Mouse (Mus musculus): ENCODE measurements at regions not wholly inside any gene's neighbourhood (a gene's known extent, or its start where the extent isn't known, plus 50 kb on each side); places are given as distances from the start of the nearest gene placed in this dataset.

DNA sequence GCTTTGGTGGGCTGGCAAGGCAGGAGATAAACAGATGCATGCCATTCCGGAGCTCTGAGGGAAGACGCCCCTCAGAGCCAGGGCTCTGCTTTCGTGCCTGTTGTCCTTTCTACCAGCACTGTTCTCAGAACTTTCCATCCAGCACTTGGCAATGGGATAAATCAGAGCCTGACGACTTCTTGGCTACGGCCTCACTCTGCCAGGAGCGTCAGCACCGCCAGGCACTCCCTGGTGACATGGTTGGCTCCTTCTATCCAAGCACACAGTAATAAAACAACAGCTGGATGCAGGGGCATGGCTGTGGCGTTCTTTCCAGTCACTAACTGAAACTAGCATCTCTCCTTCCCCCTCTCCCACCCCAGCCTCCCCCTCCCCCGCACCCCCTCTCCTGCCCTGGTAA is 215.4 kb downstream of the Ly86 start:
- intact Hi-C loops (cut with DNase I) = loop anchor here (5.0 kb wide), 1 partner anchor 117 kb away; no protein-coding TSS in a partner anchor
- DNase-seq = peak; percentile 29 to 34

DNA sequence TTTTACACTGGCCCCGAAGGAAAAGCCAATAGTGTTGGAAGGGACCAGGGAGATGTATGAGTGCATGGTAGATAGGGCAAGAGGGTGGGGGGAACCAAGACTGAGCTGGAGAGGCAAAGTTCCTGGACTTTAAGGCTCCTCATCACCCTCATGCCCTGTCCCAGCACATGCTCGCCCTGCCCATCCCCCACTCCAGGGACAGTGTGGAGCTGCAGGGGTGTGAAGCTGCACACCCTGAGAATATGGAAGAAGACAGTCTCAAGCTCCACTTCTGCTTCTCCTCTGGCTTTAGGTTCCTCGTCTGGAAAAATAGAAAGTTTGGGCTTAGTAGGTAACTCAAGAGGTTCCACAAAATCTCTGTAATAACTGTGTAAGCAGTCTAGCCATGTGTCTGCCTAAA is 215.8 kb downstream of the Ly86 start:
- no peak for DNase-seq
- intact Hi-C loops (cut with DNase I) = loop anchor here (5.0 kb wide), 1 partner anchor 117 kb away; no protein-coding TSS in a partner anchor

DNA sequence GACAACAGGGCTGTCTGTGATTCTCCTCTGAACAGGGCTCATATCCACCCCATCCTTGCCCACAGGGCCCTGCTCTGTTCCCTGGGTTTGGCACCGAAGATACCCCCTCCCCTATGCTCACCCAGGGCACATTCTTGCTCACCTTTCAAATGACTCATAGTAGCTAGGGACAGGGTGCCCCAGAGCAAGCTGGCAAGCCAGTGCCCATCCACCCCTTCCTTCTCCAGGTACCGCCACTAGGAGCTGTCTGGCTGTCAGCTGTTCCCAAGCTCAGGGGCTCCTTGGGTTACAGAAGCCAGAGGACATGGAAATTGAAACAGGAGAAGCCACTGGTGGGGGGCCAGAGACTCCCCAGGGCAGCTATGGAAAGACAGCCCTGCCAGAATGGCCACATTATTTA is 216.4 kb downstream of the Ly86 start:
- peak in 1 of 2 experiments; percentile 48 for DNase-seq
- intact Hi-C loops (cut with DNase I) = loop anchor here (5.0 kb wide), 1 partner anchor 116 kb away; no protein-coding TSS in a partner anchor

DNA sequence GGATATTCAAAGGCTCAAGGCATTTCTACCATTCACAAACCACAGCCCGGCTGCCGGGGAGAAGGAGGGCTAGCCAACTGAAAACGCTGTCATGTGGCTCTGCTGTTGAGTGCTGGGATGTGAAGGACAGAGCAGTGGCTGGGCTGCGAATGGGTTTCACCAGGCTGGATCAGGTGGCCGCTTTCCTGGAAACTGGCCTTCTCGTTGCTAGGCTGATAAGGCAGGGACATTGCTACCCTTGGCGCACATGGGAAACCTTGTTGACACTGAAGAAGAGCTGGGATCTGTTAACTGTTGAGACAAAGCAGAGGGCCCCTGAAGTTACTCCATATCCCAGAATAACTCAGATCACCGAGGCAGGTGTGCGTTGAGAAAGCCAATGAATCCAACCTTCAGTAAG is 216.1 kb upstream of the Rreb1 start:
- intact Hi-C loops (cut with DNase I) = loop anchor here (5.0 kb wide), 1 partner anchor 115 kb away; no protein-coding TSS in a partner anchor
- DNase-seq = no peak

DNA sequence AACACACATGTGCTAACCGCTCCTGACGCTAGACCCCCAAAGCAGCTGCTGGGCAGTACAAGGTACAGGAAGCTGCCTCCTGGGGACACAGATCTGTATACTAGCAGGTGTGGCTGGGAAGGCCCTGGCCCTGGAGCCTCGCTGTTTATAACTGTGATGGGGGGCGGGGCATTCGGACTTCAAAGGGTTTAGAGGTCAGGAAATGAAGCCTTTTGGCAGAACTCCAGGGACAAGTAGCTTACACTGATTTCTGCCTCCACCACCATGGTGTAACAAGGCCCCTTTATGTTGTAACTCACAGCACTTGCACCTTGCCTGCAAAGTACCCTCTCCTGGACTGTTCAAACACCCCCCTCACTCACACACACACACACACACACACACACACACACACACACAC is 215.5 kb upstream of the Rreb1 start:
- DNase-seq = peak in 1 of 2 experiments; percentile 41
- intact Hi-C loops (cut with DNase I) = loop anchor here (5.0 kb wide), 1 partner anchor 115 kb away; no protein-coding TSS in a partner anchor

DNA sequence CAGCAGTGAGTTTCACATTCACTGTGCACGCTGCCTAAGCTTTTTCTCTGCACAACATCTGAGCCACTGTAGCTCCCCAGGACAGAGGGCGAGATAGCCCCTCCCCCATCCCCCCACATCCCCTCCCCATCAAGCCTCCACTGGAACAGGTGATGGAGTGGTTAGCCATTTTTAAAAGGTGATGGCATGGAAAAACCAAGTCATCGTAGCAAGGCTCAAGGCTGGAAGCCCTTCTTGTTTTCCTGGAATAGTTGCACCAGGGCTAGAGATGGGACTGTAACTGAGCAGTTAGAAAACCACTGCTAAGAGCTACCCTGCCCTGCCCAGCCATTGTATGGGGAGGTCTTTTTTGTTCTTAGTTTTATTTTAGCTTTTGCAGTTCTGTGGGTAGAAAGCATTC is 209.1 kb upstream of the Rreb1 start:
- intact Hi-C loops (cut with DNase I) = no loop called here

DNA sequence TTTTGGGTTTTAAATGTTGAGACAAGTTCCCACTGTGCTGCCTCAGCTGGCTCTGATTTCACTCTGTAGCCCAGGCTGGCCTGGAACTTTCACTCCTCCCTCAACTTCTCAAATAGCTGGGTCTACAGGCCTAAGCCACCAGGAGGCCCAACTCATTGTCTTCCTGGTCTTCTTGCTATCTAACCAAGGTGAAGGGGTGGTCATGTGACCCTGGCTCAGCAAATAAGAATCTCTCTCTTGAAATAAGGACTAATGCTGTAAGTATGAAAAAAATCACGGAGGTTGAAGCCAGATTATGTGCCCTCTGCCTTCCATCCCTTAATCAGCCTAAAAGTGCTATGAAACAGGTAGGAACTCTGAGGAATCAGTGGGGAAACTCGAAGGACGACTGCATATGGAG is 208.7 kb upstream of the Rreb1 start:
- intact Hi-C loops (cut with DNase I) = no loop called here

More for the DNA sequence above, 209.1 kb upstream of the Rreb1 start:
- DNase-seq = no peak

DNA sequence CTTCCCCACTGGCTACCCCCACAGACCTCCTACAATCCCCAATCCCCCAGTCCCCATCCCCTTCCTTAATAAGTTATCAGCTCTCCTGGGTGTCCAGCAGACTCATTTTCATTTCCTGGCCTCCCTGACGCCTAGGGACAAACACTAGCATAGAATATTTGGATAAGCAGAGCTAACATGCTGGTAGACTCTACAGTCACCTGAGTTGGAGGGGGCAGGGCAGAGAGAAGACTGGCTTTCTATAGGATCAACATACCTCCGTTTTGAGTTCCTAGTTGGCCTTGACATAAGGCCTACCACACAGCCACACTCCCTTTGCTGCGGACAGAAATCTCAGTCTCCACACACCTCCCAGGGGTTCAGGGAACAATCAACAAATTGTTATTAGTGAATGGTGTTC is 205.2 kb upstream of the Rreb1 start:
- DNase-seq = no peak
- intact Hi-C loops (cut with DNase I) = no loop called here

More for the DNA sequence above, 208.7 kb upstream of the Rreb1 start:
- DNase-seq = no peak

DNA sequence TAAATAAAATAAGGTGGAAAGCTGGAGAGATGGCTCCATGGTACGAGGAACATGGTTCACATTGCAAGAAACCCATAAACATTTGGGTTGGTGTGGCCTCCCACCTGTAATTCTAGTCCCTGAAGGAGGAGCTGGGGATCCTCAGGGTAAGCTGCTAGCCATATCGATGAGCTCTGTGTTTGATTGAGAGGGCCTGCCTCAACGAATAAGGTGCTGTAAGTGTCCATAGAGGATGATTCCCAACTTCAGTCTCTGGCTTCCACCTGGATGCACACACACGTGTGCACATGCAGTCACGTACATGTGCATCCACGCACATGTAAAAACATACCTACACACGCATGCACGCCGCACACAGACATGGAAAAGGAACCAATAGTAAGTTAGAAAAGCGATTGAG is 199.0 kb upstream of the Rreb1 start:
- intact Hi-C loops (cut with DNase I) = no loop called here
- no peak for DNase-seq

DNA sequence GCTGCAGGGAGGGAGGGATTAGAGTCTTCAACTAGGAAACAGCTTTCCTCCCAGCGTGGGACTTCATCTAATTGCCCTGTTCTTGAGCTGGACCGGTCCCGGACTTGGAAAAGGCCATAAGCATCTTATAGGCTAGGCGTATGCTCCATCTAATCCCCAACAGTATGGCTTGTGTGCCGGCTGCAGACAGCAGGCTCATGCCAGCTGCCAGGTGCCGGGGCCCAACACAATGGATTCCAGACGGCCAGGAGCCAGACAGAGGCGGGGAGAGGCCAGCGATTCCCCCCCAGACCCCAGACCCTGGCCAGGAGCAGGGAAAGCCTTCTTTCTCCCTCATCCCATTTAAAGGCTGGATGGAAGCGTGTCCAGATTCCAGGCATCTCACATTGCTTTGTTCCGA is 198.4 kb upstream of the Rreb1 start:
- no peak for DNase-seq
- intact Hi-C loops (cut with DNase I) = no loop called here

DNA sequence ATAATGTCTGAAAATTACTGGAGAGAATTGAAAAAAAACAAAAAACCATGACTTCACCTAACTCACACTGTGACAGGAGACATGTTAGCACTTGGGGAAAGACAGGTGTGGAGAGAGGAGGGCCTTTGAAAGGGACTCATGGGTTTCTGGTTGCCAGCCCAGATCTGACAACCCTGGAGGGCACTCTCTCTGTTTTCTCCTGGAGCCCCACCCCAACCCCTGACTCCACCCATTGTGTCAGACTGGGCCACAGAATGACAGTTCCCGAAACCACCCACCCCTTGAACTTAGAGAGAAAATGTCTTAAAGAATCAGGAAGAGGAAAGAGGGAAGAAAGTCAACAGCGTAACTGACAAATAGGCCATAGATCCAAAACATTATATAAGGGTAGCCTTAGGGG is 197.4 kb upstream of the Rreb1 start:
- no peak for DNase-seq
- intact Hi-C loops (cut with DNase I) = no loop called here

DNA sequence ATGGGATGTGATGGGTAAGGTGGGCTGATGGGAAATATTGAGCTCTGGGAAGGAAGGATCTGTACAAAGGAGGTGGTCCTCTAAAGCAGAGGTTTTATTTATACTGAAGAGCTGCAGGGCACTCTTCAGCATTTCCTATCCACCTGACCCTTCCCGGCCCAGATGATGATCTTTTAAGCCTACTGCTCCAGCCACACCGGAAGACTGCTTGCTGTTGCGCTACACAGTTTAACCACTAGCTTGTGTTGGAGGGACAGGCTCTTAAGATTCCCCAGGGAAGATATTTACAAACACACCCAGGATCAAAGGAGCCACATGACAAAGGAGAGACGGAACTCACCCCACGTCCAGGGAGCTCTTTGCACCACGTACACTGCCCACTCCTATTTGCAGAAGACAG is 196.8 kb upstream of the Rreb1 start:
- intact Hi-C loops (cut with DNase I) = no loop called here
- no peak for DNase-seq

DNA sequence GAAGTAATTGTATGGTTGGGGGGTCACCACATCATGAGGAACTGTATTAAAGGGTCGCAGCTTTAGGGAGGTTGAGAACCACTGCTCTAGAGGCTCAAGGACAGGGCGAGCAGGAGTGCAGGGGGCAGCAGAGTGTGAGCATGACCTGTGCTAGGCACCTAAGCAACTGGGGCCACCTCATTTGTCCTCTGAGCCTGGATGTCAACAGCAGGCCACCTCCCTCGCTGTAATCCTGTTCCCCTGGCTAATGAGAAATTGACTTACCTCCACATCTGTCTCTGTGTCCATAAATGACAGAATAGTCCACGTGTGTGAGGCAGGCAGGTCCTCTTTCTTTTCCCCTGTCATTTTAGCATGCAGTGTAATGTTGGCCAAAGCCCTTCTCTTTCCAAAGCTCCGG is 192.7 kb upstream of the Rreb1 start:
- no peak for DNase-seq
- intact Hi-C loops (cut with DNase I) = no loop called here

DNA sequence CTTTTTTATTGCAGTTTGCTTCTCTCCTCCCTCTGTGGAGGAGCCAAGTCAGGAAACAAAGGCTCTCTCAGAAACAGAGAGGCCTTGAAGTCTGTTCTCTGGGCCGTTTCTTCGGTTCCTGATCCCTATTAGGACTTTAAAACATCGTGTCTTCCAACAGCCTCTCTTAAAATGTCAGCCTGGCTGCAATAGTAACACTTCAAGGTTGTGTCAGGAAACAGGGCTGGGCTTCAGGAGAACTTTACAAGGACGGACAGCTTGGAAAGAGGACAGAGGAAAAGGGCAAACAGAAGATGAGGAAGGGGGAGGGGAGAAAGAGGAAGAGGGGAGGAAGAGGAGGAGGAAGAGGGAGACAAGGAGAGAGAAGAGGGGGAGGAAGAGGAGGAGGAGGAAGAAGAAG is 191.7 kb upstream of the Rreb1 start:
- DNase-seq = no peak
- intact Hi-C loops (cut with DNase I) = no loop called here

DNA sequence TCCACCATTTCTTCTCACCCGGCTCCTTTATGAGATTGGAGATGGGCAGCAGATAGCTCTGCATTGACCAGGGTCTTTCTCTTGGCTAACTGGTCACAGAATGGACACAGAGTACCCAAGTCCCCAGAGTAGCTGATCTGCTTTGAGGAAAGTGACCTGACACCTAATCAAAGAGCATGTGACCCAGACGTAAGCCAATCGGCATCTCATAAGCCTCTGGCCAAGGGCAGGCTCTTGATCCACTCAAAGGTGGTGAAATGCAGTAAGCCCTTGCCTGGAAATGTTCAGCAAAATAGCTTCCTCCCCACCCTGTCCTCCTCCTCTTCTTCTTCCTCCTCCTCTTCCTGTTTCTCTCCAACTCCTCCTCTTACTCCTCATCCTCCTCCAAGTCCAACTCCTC is 190.3 kb upstream of the Rreb1 start:
- no peak for DNase-seq
- intact Hi-C loops (cut with DNase I) = no loop called here

DNA sequence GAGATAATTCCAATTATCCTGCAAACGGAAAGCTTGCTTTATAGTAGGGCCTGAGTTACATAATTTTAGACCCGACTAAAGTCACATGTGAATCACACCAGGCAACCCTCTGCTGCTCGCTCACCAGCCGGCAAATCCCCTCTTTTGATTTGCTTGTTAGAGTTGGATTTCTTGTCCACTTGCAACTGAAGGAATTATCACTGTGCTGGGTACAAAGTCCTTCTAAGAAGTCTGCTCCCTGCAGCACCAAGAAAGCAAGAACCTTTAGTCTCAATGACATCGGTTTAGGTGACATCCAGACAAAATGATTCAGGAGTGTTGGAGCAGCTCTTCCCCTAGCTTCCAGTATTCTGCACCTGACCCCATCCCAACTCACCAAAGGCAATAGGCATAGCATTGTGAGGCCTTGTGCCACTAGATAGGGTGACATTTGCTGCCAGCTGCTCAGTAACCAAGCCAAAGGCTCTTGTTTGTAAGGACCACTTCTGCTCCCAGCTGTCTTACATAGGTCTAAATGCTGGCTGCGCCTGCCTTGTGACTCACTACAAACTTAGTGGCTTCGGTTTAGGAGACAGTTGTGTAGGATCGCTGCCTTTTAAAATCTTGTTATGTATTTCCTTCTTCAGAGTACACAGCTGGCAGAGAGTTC is 189.5 kb upstream of the Rreb1 start:
- intact Hi-C loops (cut with DNase I) = no loop called here
- DNase-seq = no peak

DNA sequence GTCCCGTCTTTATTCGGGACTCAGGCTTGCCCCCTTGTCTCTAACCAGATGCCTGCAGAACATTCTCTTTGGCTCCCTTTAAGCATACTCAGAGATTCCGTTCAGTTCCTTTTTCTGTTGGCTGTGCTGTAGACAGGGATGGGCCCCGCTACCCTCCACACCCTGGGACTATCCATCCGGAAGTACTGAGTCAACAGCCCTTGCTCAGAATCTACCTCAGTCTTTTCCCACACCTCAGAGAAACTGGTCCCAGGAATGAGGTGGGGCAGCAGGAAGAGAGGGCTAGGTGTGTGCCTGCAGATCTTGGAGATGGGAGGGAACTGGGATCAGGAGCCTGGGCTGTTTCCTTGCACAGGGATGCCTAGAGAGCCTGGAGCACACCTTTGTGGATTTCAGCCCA is 186.1 kb upstream of the Rreb1 start:
- intact Hi-C loops (cut with DNase I) = no loop called here
- no peak for DNase-seq

DNA sequence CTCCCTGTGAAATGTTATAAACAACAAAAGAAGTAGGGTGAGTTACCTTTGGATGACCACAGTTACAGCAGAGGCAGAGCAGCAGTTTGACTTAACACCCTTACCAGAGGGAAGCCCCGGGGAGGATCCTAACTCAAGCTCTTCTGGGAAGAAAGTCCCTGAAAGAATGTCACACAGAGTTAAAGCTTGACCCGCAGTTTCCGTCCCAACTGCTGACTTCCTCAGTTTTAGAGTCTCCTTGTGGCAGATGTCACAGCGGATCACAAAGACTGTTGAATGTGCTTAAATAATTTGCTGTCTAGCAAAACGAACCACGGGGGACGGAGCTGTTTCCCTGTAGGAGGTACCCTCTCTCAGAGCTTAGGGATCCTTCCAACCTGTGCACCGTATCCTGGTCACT is 183.0 kb upstream of the Rreb1 start:
- intact Hi-C loops (cut with DNase I) = no loop called here
- DNase-seq = no peak

DNA sequence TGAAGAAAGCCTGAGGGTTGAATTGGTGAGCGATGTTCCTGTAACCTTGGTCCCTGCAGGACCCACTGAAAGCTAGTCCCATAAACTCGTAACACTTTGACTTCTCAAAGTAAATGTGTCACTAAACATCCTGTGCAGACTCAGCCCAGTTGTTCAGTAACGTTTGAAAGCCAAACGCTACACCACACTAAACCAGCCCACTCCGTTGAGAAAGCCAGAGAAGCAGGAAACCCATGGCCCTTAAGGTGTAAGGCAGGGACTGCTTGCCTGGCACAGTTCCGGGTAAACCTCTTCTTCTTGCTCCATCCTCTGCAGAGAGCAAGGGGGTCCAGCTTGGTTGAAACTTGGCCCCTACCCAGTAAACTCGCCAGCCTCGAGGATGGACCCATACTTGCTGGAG is 180.6 kb upstream of the Rreb1 start:
- DNase-seq = no peak
- intact Hi-C loops (cut with DNase I) = no loop called here

DNA sequence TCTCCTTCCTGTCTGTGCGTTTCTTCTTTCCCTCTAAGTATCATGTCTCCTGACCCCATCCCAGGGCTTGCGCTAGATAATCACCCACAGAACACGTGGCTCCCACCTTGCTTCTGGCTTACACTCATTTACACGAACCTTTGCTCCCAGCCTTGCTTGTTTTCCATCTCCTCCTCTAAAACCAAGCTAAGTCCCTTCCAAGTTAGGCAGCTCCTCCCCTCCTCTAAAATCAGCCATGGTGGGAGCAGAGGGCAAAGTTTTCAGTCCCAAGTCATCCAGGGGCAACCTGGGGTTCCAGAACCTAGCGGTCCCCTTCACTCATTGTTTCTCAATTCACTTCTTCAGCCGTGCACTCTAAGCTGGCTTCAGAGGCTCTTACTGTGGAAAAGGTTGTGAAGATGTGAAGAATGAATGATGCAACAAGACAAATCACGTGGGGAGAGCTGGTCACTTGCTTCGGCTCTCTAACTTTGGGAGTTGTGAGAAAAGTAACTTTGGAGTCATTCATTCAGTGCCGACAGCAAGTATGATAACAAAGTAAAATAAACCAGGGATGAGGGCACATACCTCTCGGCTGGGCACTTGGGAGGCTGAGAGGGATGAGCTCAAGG is 179.9 kb upstream of the Rreb1 start:
- intact Hi-C loops (cut with DNase I) = no loop called here
- DNase-seq = no peak

DNA sequence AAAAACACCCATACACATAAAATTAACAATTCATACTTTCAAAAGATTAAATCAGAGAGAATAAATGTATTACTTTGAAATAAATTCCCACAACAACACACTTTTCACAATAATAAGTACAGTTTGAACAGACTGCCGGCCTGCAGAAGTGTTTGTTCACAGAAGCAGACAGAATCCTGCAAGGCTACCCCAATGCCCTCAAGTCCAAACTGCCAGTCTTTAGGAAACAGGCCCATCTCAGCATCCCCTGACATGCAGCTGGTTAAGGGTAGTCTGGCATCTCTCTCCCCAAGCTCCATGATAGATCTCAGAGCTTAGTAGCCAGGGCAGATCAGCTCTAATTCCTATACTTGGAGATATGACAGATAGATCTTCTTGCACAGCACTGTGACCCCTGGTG is 178.5 kb upstream of the Rreb1 start:
- intact Hi-C loops (cut with DNase I) = no loop called here
- DNase-seq = no peak

DNA sequence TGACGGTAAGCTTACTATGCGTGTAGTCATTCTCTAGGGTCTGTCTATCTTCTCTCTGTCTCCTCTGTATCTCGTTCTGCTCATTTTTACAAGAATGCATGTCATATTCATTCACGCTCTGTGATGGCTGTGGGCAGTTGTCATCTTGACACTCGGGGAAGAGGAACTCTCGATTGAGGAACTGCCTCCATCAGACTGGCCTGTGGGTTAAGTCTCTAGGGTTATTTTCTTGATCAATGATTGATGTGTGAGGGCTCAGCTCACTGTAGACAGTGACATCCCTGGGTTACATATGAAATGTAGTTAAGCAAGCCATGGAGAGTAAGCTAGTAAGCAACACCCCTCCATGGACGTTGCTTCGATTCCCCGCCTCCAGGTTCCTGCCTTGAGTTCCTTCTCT is 178.0 kb upstream of the Rreb1 start:
- intact Hi-C loops (cut with DNase I) = no loop called here
- no peak for DNase-seq

Measured in gastrocnemius, postnatal 36 days (tissue).